Mouse (Mus musculus) left cerebral cortex, adult 11 months (tissue): ENCODE measurements around the gene Bdh2.

Experiments used
- DNase-seq: peaks from one replicate; pipeline ENCODE4 v3.0.0; 2022; ENCODE audit warnings: low spot score

The Bdh2 gene

DNA sequence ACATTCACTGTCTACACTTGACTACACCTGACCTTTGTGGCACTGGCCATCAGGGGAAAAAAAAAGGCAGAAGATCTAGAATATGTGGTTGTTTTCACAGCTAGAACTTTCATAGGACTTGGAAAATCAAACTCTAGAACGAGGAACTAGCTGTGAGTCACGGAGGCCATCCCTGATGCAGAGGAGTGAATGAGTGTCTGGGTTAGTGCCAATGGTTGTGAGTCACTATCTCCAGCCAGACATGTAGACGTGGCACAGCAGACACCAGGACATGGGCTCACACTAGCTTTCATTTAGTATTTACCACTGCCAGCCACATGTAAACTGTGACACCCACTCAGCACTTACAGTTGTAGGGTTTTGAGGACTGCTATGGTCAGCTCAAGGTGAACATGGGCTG, 17.5 kb downstream of the Bdh2 start:
- DNase-seq = no peak

DNA sequence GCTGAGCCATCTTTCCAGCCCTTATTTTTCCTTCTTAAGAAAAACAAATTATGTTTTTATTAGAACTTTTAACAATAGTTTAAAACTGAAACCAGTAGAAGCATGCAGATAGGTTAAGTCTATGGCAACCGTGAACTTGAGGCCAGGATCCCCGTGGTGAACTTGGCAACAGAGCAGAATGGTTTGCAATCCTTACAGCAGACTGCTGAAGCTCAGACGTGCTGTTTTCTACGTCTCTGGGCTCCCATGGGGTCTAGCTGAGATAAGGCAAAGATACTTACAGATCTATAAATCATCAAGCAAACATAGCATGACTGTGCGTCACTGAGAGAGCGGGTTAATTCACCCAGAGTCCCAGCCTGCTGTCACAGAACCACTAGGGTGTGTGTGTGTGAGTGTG, 19.1 kb downstream of the Bdh2 start:
- DNase-seq = no peak

DNA sequence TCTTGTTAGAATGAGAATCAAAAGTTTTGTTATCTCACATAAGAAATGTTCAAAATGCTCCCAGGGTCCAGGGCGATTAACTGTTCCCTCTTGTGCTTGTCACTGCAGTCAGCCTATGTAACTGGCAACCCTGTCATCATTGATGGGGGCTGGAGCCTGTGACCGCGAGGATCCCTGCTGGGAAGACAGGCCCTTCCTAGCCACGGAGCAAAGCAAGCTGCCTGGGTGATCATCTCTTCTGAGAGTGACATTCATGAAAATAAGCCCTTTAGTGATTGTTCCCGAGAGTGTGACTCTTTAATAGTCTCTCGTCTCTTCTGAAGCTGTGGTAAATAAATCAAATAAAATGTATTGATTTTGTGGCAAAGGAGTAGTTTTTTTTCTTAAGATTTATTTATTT, 23.0 kb downstream of the Bdh2 start:
- DNase-seq = no peak

DNA sequence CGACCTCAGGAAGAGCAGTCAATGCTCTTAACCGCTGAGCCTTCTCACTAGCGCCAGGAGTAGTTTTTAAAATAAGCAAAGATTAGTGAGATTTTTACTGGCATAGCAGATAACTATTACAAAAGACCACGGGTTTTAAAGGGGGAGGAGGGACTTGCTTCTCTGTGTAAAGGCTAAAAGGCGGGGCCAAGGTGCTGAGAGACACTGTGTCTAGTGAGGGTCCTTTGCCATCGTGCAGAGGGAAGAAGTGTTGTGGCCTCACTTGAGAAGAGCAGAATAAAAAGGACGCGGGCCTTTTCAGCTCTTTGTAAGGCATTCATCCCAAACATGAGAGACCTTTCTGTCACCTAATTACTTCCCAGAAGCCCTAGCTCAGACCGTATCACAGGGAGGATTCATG, 23.5 kb downstream of the Bdh2 start:
- no peak for DNase-seq

DNA sequence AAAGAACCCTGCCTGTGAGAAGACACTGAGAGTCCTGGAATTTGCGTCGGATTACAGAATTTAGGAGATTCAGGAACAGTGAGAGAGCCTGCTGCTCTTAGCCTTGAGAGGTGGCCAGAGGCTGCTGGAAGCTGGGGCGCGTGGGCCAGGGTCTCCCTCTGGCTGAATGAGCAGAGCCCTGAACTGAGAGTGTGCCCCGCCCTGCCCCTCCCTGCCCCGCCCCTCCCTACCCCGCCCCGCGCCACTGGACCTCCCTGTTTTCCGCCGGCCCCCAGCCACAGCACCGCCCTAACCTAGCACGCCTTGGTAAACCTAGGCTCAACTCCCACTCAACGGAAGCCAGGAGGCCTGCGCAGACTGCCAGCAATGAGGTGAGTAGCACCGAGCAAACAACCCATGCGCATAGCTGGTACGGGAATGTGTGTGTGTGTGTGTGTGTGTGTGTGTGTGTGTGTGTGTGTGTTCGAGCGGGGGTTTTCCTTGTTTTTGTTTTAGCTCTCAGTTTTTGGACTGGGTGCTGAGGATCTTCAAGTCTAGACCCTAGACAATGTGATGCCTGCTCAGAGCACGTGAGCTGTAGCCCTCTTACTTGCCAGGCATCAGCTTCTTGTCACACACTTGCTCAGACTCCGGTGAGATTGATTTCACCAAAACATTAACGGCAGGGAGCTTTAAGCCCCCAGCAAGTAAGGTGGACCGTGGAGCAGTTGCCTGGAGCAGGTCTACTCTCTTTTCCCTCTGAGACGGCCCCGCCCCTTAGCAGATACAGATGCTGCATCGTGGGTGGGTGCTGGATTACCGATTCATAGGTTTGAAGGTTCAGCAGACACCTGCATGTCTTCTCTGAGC, 26.6 kb downstream of the Bdh2 start, which contains the start of gene Slc9b2:
TSS of gene Slc9b2 (plus strand) at position 290 of the 849 bp plus-strand sequence.
- DNase-seq = no peak

DNA sequence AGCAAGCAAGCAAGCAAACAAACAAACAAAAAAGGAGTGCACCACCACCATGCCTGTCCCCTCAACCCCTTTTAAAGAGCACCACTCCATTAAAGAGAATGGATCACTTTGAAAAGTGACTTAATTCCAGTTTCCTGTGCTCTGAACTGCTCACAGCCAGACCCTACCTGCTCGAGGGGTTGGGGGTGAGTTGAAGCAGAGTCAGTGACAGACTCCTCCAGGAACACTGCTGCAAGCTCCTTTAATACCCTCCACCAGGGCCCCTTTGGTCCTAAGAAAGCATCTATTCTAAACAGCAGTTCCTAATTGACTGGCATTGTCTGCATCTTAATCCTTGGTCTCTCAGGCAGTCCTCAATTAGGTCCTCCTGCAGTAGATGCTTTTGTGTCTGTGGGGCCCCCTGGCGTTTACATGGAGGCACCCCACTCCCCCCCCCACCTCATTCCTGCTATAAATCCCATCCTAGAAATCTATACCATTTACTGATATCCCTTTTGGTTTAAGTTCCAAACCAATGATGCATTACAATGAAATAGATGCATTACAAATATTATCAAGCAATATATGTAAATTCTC, 32.0 kb downstream of the Bdh2 start:
- DNase-seq = no peak

DNA sequence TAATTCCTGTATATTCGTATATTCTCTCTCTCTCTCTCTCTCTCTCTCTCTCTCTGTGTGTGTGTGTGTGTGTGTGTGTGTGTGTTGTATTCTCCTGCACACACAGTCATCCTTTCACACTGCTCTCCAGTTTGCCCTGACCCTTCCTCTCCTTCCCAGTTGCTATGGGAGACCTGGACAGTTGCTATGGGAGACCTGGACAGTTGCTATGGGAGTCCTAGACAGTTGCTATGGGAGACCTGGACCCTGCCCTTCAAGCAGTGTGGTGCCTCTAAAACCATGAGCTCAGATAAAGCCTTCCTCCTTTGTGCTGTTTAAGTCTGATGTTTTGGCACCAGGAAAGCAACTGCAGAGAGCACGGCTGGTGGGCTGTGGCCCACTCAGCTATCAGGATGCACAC, 32.7 kb downstream of the Bdh2 start:
- no peak for DNase-seq

DNA sequence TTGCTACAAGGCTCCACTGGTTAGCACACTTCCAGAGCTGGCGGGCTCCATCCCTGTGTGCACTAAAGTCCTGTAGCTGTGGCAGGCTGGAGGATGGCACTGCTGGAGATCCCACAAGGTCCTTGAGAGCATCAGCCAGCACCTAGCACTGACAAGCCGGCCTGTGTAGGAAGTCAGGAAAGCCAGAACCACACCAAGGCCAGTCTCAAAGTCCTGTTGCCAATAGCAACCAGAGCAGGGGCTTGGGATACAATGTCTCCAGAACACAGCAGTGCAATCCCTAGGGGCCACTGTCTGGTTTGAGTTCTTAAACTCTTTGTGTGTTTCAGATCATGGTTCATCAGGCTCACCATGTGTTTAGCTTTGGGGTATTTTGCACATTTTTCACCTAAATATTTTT, 33.8 kb downstream of the Bdh2 start:
- DNase-seq = no peak

DNA sequence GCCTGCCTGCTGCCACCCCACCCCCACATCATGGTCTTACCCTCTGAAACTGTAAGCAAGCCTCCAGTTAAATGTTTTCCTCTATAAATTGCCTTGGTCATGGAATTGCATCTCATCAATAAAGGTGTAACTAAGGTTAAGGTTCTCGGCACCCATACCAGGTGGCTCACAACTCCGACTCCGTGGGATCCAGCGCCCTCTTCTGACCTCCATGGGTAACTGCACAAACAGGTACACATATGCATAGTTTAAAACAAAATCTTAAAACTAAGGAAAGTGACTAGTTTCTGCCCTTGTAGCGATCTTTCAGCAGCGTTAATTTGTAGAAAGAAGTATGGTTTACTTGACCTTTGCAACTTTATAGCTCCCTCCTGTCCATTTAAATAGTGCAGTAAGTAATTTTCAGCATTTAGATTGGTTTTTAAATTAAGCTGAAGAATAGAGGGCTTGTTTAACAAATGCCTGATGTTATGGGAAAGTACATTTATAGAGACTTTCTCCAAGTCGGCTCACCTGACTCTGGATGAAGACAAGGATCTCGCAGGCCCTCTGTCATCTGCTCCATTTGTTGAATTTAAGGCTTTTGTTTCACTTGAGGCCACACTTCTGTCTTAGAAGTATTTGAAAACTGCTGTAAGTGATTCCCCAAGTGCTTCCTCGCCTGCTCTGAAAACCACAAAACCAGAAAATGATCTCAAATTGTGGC, 34.9 kb downstream of the Bdh2 start:
- DNase-seq = no peak

DNA sequence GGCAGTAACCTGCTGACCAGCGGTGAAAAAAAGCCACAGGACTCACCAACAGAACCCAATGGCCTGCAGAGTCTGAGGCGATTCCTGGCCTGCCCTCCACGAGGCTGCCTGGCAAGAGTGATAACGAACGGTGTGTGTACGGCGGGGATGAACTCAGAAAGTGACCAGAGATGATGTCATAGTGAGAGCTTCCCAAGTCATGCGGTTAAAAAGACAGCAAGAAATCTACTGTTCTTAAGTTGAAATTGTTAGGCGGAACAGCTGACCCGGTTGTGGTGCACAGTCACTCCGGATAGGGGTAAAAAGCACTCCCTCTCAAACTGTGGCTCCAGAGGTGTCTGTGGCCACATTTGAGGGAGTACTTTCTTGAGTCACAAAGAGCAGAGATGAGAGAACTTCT, 37.3 kb downstream of the Bdh2 start:
- no peak for DNase-seq

DNA sequence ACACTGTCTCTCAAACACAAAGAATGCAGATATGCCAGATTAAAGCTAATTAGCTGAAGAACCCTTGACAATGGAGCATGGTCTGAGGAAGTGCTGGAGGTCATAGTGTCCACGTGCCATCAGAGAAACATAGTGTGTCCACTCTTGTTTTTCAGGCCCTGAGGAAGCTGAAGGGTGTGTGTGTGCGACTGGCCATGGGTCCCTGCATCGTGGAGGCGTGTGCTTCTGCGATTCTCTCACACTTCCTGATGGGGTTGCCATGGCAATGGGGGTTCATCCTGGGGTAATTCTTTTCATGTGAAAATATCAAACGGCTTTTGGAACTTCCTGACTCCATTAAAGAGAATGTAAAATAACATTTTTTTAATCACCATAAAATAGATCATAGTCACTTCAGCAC, 43.3 kb downstream of the Bdh2 start:
- DNase-seq = no peak

DNA sequence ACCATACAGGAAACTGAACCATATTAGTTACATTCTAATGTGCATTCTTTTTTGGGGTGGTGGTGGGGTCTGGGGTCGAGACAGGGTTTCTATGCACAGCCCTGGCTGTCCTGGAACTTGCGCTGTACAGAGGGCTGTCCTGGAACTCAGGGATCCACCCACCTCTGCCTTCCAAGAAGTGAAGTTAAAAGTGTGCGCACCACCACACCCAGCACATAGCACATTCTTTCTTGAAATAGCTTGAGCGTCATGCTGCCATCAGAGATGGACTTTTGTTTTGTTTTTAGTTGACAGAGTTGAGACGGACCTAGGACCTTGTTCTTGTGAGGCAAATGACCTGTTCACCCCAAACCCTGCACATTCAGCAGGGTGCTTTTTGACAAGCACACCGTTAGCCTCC, 46.2 kb downstream of the Bdh2 start:
- no peak for DNase-seq

DNA sequence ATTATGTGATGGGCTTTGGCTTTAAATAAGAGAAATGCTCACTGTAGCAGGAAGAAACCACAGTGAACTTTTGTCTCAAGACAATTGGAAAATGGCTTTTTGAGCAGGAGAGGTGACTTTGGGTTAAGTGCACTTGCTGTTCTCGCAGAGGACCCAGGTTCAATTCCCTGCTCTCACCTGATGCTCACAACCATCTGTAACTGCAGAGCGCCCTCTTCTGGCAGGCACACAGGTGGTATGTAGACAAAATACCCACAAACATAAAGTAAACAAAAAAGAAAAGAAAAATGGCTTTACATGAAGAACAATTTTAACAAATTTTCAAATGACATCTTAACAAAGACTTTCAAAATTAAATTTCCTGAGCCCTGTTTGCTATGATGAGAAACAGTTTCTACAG, 46.6 kb downstream of the Bdh2 start:
- no peak for DNase-seq

DNA sequence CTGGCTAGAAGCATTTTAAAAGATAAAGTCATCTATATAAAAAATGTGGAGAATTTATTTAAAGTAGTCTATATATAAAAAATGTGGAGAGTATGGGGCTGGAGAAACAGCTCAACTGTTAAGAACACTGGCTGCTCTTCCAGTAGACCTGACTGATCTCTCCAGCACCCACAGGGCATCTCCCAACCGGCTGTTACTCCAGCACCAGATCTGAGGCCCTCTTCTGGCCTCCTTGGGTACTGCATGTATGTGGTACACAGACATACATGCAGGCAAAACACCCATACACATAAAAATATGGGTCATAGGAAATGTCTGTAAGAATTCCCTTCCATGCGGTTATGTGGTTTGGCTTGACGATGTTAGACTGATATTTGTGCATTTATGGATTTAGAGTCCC, 47.5 kb downstream of the Bdh2 start:
- DNase-seq = peak; percentile 21

DNA sequence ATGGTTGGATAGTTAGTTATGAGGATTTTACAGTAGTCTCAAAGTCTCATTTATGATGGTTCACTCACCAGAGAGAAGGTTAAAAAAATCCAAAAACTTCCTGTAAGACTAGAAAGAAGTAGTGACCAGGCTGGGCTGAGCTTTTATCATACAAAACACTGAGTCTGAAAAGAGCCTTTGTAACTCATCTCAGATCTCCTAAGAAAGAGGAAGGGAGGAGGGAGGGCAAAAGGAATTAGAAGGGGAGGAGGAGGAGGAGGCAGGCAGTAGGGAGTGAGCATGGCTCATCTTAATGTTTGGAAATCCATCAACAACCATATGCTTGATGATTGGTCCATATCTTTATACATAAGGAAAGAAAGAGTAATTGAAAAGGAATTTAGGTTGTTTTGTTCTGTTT, 51.7 kb downstream of the Bdh2 start:
- DNase-seq = no peak

DNA sequence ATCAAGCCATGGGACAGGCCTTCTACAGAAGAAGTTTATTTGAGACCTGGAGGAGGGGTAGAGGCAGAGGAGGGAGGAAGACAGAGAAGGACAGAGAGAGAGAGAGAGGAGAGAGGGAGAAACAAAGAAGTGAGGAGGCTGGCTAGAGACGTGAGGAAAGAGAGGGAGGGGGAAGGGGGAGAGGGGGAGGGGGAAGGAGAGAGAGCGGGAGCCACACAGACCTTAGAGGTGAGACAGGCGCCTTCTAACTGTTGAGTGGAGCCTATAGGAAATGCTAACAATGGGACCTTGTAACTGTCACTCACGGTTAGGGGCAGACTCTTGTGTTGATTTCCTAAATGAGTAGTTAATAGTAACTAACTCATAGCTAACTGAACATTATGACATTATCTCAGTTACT, 52.7 kb downstream of the Bdh2 start:
- no peak for DNase-seq

DNA sequence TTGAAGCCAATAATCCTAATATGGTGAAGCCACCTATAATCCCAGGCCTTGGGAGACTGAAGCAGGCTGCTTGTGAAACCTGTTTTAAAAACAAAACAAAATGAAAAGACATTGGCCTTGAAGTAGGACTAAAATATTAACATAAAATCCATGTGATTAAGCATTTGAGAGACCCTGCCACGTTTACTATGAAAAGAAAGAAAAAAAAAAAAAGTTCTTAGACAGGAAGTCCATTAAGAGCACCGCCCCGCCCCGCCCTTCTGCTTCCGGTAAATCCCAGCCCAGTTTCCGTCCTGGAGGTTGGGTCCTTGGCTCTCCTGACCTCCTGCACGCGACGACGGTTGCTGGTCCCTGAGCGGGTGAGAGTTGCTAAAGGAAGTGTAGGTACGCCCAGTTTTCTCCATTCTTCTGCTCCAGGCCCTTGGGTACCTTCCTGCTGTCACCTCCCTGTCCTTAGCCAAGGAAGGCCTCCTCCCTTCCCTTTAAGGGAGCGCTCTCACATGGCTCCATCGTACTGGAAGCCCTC, 66.8 kb downstream of the Bdh2 start, which contains the start of gene Slc9b1:
TSS of gene Slc9b1 (plus strand) at position 291 of the 526 bp plus-strand sequence.
- no peak for DNase-seq

DNA sequence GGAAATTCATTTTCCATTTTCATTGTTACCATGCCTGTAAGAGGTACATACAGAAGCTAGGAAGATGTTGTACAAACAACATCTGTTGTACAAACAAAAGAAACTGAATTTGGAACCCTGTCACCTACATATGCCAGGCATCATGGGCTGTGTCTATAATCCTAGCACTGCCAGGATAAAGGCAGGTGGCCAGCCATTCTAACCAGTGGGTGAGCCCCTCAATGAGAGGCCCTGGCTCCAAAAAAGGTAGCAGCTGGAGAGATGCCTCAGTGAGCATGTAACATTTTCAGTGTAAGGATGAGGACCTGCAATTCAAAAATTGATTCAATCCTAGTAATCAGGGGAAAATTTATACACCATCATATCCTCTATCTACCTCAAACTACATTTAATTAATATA, 68.0 kb downstream of the Bdh2 start:
- DNase-seq = no peak

DNA sequence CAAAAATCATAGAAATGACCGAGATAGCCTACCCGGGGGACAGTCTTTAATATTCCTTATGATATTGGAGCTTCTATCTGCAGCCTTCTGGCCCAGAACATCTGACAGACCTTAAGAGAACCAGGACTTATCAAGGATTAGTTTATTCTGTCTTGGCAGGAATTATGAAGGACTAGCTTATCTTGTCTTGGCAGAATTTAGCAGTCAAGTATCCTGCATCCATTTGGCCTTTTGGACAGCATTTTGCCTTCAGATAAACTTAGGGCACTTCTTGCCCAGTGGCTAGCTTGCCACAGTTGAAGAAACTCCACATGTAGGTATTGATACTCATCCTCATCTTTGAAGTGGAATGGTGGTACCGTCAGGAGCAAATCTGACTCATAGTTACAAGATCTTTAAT, 70.8 kb downstream of the Bdh2 start:
- no peak for DNase-seq
